Mouse (Mus musculus): ENCODE measurements around the gene Slc4a1. TPM values are rescaled to one million over a fixed set of nuclear protein-coding genes. Genes with fewer than 3 reads are reported as not detected.

Slc4a1 gene
- polyA plus RNA-seq, 1 experiment from 2014 or later: 1.6 TPM

DNA sequence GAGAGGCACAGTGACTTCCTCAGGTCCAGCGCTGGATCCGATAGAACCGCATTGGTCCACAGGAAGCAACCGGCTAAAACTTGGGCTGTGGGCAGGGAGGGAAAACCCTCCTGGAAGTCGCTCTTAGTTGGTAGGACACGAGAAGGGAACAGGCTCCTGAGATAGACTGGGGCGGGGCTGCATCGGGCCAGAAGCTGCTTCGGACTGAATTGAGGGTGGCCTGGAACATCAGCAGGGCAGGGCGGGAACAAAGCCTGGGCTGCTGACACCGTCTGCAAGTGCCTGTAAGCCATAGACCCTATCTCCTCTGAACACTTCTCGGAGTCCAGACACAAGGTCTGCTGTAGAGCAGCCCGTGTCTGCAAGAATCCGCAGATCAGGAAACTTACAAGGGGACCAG lies 6.9 kb upstream of the Slc4a1 start:
- Histone ChIP-seq H3K4me3 (ENCODE audit: low read depth, low read length) (no peak overlapping the region), H3K4me1 (ENCODE audit: control insufficient read depth, insufficient read depth, low read length) (no peaks in the 10 kb centered on the region), H3K36me3 (ENCODE audit: control insufficient read depth, insufficient read depth, low read length) (no peaks in the 10 kb centered on the region), H3K9ac (replicated peaks; ENCODE audit: low read depth, low read length) (no peak overlapping the region), H3K27me3 (ENCODE audit: control insufficient read depth, insufficient read depth, low read length) (no peaks in the 10 kb centered on the region), H3K27ac (ENCODE audit: low read depth, low read length) (no peak overlapping the region), H3K9me3 (ENCODE audit: control insufficient read depth, low read length) (no peaks in the 10 kb centered on the region), H3K4me2 (ENCODE audit: low read depth, low read length) (no peak overlapping the region)
- no peak for ATAC-seq (ENCODE audit: low read depth)
- WGBS: 41% methylated on average over 14 of the region's 14 CpGs

DNA sequence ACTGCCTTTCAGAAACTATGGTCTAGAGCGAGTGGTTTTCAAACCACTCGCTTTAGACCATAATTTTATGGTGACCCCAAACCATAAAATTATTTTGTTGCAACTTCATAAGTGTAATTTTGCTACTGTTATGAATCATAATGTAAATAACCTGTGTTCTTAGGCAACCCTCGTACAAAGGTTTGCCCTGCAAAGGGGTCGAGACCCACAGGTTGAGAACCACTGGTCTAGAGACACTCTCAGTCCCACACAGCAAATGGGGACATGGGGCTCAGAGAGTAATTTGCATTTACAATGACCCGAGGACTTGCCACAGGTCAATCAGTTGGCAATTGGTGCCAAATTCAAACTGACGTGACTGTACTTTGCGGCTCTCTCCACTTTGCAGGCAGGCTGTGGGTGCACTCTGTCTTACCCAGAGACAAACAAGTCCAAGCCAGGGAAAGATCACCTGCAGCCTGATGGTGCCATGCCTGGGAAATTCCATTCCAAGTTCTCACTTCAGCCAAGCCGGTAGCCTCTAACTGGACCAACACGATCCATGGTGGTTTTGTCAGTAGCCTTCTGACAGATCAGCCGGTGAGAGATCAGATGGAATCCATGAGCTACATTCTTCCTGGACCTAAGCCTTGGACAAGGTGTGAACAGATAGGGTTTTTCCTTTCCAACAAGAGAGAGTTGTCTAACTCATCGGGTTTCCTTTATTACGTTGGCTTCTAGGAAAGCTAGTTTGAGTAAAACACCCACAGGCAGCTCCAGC lies 6.1 kb upstream of the Slc4a1 start:
- no peaks in the 10 kb centered on the region for H3K9me3 ChIP-seq (ENCODE audit: control insufficient read depth, low read length)
- ATAC-seq (ENCODE audit: low read depth): no peak

DNA sequence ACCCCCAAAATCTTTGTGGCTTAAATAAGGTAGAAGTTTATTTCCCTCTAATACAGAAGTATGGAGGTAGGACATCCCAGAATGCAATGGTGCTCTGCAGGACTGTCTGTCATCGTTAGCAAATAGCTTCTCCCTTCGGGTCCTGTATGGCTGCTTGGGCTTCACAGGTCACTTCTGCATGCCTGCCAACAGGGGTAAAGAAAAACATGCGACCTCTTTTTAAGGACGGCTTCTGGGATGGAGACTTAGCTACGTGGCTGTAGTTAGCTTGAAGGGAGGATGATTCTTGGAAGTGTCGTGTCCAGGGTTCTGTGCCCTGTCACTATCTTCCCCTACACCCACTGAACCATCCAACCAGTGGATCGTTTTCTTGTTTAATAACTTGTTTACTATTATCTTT lies 4.3 kb upstream of the Slc4a1 start:
- Histone ChIP-seq H3K27ac (ENCODE audit: low read depth, low read length) (no peak overlapping the region), H3K4me3 (ENCODE audit: low read depth, low read length) (no peak overlapping the region), H3K4me2 (ENCODE audit: low read depth, low read length) (no peak overlapping the region), H3K9ac (replicated peaks; ENCODE audit: low read depth, low read length) (no peak overlapping the region), H3K27me3 (ENCODE audit: control insufficient read depth, insufficient read depth, low read length) (no peaks in the 10 kb centered on the region), H3K4me1 (ENCODE audit: control insufficient read depth, insufficient read depth, low read length) (no peaks in the 10 kb centered on the region), H3K9me3 (ENCODE audit: control insufficient read depth, low read length) (no peaks in the 10 kb centered on the region), H3K36me3 (ENCODE audit: control insufficient read depth, insufficient read depth, low read length) (no peaks in the 10 kb centered on the region)
- 67% methylated on average over 7 of the region's 7 CpGs for WGBS
- ATAC-seq (ENCODE audit: low read depth): no peak

More for the DNA sequence above, 6.1 kb upstream of the Slc4a1 start:
- Histone ChIP-seq H3K36me3 (ENCODE audit: control insufficient read depth, insufficient read depth, low read length) (no peaks in the 10 kb centered on the region), H3K4me1 (ENCODE audit: control insufficient read depth, insufficient read depth, low read length) (no peaks in the 10 kb centered on the region), H3K4me2 (ENCODE audit: low read depth, low read length) (no peak overlapping the region), H3K4me3 (ENCODE audit: low read depth, low read length) (no peak overlapping the region), H3K27me3 (ENCODE audit: control insufficient read depth, insufficient read depth, low read length) (no peaks in the 10 kb centered on the region), H3K9ac (replicated peaks; ENCODE audit: low read depth, low read length) (no peak overlapping the region), H3K27ac (ENCODE audit: low read depth, low read length) (no peak overlapping the region)
- WGBS: 87% methylated on average over 12 of the region's 12 CpGs

DNA sequence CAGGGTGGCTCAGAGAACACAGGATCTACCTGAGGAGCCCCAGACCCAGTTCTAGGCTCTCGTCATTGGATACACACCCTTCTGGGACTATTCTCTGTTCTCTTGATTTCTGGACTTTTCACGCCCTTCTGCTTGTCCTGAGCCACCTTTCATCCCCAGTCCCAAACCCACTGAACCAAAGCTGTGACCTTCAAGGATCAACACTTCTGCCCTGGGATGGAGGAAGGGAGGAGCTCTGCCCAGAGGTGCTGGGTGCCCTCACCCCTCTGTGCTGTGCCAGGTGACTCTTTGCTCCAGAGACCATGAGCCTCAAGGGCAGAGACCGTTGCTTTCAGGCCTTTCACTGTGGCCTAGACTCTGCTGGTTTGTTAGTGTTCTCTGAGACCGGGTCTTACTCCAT lies 3.3 kb upstream of the Slc4a1 start:
- no peaks in the 10 kb centered on the region for H3K27me3 ChIP-seq (ENCODE audit: control insufficient read depth, insufficient read depth, low read length)
- 80% methylated on average over 4 of the region's 4 CpGs for WGBS

DNA sequence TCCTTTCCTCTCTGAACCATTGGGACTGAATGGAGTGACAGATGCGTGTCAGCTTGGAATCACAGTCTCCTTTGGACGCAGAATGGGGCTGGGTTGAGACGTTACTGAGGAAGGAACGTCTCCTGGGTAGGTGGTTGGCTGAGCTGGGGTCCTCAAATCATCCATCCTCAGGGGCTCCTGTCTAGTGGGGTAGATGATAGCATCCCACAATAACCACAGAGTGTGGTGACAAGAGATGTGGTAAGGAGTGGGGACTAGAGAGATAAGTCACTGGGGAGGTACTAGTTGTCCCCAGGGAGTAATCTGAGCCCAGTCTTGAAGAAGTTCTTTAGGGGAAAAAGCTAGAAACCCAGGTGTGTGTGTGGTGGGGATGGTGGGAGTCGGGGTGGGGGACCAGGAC lies 2.3 kb upstream of the Slc4a1 start:
- ATAC-seq (ENCODE audit: low read depth): no peak
- Histone ChIP-seq H3K27ac (ENCODE audit: low read depth, low read length) (no peak overlapping the region), H3K4me3 (ENCODE audit: low read depth, low read length) (no peak overlapping the region), H3K27me3 (ENCODE audit: control insufficient read depth, insufficient read depth, low read length) (no peaks in the 10 kb centered on the region), H3K4me2 (ENCODE audit: low read depth, low read length) (no peak overlapping the region), H3K9ac (replicated peaks; ENCODE audit: low read depth, low read length) (no peak overlapping the region), H3K4me1 (ENCODE audit: control insufficient read depth, insufficient read depth, low read length) (no peaks in the 10 kb centered on the region), H3K36me3 (ENCODE audit: control insufficient read depth, insufficient read depth, low read length) (no peaks in the 10 kb centered on the region), H3K9me3 (ENCODE audit: control insufficient read depth, low read length) (no peaks in the 10 kb centered on the region)
- 87% methylated on average over 5 of the region's 5 CpGs for WGBS

More for the DNA sequence above, 3.3 kb upstream of the Slc4a1 start:
- H3K9ac ChIP-seq (replicated peaks; ENCODE audit: low read depth, low read length): no peak overlapping the region
- H3K4me3 ChIP-seq (ENCODE audit: low read depth, low read length): no peak overlapping the region
- no peaks in the 10 kb centered on the region for H3K9me3 ChIP-seq (ENCODE audit: control insufficient read depth, low read length)
- no peak overlapping the region for H3K4me2 ChIP-seq (ENCODE audit: low read depth, low read length)
- H3K4me1 ChIP-seq (ENCODE audit: control insufficient read depth, insufficient read depth, low read length): no peaks in the 10 kb centered on the region
- H3K27ac ChIP-seq (ENCODE audit: low read depth, low read length): no peak overlapping the region
- H3K36me3 ChIP-seq (ENCODE audit: control insufficient read depth, insufficient read depth, low read length): no peaks in the 10 kb centered on the region
- ATAC-seq (ENCODE audit: low read depth): no peak

DNA sequence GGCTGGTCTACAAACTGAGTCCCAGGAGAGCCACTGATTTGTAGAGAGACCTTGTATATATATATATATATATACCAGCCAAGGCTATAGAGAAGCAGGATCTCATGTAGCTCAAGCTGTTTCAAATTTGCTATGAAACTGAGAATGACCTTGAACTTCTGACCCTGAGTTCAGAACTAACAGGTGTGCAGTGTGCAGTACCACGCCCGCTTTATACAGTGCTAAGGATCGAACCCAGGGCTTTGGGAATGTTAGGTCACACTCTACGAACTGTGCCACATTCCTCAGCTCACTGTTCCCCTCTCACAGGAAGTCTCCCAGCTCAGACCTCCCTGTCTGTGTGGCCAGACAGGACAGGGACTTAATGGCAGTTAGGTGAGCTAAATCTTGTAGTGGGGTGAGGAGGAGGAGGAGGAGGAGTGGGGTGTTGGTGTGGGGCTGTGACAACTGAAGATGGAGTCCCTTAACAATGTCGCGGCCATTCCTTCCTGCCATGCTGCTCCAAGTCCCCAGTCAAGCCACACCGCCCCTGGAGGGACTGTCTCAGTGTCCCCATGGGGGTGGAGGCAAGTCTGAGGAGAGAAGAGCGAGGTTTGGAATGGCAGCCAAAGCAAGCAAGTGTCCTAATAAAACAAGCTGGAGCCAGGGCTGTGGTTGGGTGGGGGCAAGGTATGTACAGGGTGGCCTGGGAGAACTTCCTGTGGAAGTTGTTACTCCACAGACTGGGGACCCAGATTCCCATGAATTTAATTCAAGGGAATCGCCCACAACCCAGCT lies 1.7 kb upstream of the Slc4a1 start:
- ATAC-seq (ENCODE audit: low read depth): no peak
- no peak overlapping the region for H3K4me3 ChIP-seq (ENCODE audit: low read depth, low read length)
- H3K9ac ChIP-seq (replicated peaks; ENCODE audit: low read depth, low read length): no peak overlapping the region
- no peak overlapping the region for H3K27ac ChIP-seq (ENCODE audit: low read depth, low read length)
- H3K4me1 ChIP-seq (ENCODE audit: control insufficient read depth, insufficient read depth, low read length): no peaks in the 10 kb centered on the region
- no peaks in the 10 kb centered on the region for H3K9me3 ChIP-seq (ENCODE audit: control insufficient read depth, low read length)
- WGBS: 78% methylated on average over 9 of the region's 9 CpGs
- H3K36me3 ChIP-seq (ENCODE audit: control insufficient read depth, insufficient read depth, low read length): no peaks in the 10 kb centered on the region
- H3K27me3 ChIP-seq (ENCODE audit: control insufficient read depth, insufficient read depth, low read length): no peaks in the 10 kb centered on the region
- no peak overlapping the region for H3K4me2 ChIP-seq (ENCODE audit: low read depth, low read length)

DNA sequence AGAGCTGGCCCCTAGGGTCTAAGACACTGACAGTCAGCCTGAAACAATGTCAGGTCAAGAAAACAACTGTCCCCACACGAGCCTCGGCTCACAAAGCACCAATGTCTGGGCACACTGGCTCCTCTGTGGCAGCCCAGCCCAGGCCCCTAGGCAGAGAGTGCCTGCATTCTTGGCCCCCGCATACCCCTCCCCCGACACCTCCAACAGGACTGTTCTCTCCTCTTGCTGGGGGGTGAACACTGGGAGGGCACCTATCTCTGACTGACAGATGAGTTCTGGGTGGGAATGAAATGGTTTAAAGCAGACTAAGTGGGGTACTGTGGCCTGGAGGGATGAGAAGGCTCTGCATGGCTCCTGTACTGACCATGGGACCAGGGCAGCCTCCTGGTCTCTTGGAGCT lies 304 bp downstream of the Slc4a1 start:
- Histone ChIP-seq H3K36me3 (ENCODE audit: control insufficient read depth, insufficient read depth, low read length) (no peaks in the 10 kb centered on the region), H3K4me1 (ENCODE audit: control insufficient read depth, insufficient read depth, low read length) (no peaks in the 10 kb centered on the region), H3K9ac (replicated peaks; ENCODE audit: low read depth, low read length) (no peak overlapping the region), H3K9me3 (ENCODE audit: control insufficient read depth, low read length) (no peaks in the 10 kb centered on the region), H3K4me2 (ENCODE audit: low read depth, low read length) (no peak overlapping the region), H3K27ac (ENCODE audit: low read depth, low read length) (no peak overlapping the region), H3K4me3 (ENCODE audit: low read depth, low read length) (no peak overlapping the region), H3K27me3 (ENCODE audit: control insufficient read depth, insufficient read depth, low read length) (no peaks in the 10 kb centered on the region)
- ATAC-seq (ENCODE audit: low read depth): no peak
- WGBS: 59% methylated on average over 4 of the region's 4 CpGs

DNA sequence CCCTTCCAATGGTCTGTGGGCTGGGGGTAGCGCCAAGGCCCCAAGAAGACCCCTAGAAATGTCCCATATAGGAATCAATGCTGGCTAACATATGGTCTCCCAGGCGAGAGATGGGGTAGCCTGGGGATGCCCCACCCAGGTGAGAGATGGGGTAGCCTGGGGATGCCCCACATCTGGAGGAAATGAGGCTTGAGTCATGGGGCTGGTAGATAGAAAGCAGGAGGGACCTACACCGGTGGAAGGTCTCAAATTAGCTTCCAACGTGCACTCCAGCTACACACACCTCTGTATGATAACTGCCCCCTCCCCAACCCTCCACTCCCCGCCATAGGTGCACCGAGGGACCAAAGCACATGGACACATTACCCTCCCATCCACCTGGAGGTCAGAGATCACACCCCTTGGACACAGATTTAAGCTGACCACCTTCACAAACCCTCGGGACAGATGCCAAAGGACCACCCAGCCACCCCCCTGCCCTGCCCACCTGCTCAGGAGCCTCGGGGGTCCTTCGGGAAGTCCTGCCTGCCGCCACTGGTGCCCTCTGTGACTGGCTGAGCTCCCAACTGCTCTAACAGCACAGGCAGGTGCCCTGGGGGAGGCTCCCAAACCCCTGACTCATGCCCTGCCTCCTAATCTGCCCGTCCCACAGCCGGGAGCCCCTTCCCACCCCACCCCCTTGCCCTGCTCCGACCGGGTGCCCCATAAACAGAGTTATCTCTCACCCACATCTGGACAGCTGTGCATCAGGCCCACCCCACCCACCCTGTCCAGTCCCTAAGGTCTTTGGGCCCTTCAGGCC lies 1.2 kb downstream of the Slc4a1 start:
- 74% methylated on average over 14 of the region's 14 CpGs for WGBS
- no peak overlapping the region for H3K27ac ChIP-seq (ENCODE audit: low read depth, low read length)

DNA sequence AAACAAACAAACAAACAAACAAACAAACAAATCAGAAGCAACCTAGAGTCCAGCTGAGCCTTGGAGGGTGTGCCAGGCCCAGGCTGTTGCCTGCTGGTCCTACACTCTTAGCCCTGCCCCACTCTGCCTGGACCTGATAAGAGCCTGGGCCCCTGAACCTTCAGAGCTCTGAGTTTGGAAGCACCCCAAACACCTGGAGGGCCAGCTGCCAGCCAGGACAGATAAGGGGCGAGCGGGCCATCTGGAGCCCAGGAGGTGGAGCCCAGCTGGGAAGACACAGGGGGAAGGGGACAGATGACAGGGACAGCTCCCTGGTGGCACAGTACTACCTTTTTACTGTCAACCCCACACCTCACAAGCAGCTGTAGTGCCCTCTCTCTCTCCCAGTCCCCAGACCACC lies 2.4 kb downstream of the Slc4a1 start:
- 78% methylated on average over 2 of the region's 2 CpGs for WGBS
- no peaks in the 10 kb centered on the region for H3K9me3 ChIP-seq (ENCODE audit: control insufficient read depth, low read length)
- no peak overlapping the region for H3K9ac ChIP-seq (replicated peaks; ENCODE audit: low read depth, low read length)
- no peaks in the 10 kb centered on the region for H3K36me3 ChIP-seq (ENCODE audit: control insufficient read depth, insufficient read depth, low read length)
- no peak overlapping the region for H3K4me2 ChIP-seq (ENCODE audit: low read depth, low read length)
- no peaks in the 10 kb centered on the region for H3K27me3 ChIP-seq (ENCODE audit: control insufficient read depth, insufficient read depth, low read length)
- ATAC-seq (ENCODE audit: low read depth): no peak
- H3K4me1 ChIP-seq (ENCODE audit: control insufficient read depth, insufficient read depth, low read length): no peaks in the 10 kb centered on the region
- H3K27ac ChIP-seq (ENCODE audit: low read depth, low read length): no peak overlapping the region
- H3K4me3 ChIP-seq (ENCODE audit: low read depth, low read length): no peak overlapping the region

More for the DNA sequence above, 1.2 kb downstream of the Slc4a1 start:
- H3K4me3 ChIP-seq (ENCODE audit: low read depth, low read length): no peak overlapping the region
- H3K36me3 ChIP-seq (ENCODE audit: control insufficient read depth, insufficient read depth, low read length): no peaks in the 10 kb centered on the region
- H3K27me3 ChIP-seq (ENCODE audit: control insufficient read depth, insufficient read depth, low read length): no peaks in the 10 kb centered on the region
- no peaks in the 10 kb centered on the region for H3K9me3 ChIP-seq (ENCODE audit: control insufficient read depth, low read length)
- no peak overlapping the region for H3K9ac ChIP-seq (replicated peaks; ENCODE audit: low read depth, low read length)
- H3K4me1 ChIP-seq (ENCODE audit: control insufficient read depth, insufficient read depth, low read length): no peaks in the 10 kb centered on the region
- no peak overlapping the region for H3K4me2 ChIP-seq (ENCODE audit: low read depth, low read length)
- ATAC-seq (ENCODE audit: low read depth): no peak

Measured in neural tube, embryonic 14.5 days (tissue).